Mouse (Mus musculus) layer of hippocampus, adult 8-10 months (tissue): ENCODE measurements at regions not wholly inside any gene's neighbourhood (a gene's known extent, or its start where the extent isn't known, plus 50 kb on each side); places are given as distances from the start of the nearest gene placed in this dataset.
"Not testable (repeated sequence)": the region's sequence is repeated elsewhere in the genome, so short reads cannot be mapped to it uniquely, and the experiment has no call there.

Experiments
- DNase-seq, 2 experiments: peaks; one replicate each; pipeline ENCODE4 v3.0.0; 2022; ENCODE audit warnings: low spot score in 2 of 2

GRCm38 (mm10) chr7:75360874-75361273, 51.8 kb upstream of the Sv2b start:
- peak; percentile 19 to 24 for DNase-seq

GRCm38 (mm10) chr7:75362541-75362940, 53.5 kb upstream of the Sv2b start:
- DNase-seq: no peak

GRCm38 (mm10) chr7:75365480-75365879, 56.4 kb upstream of the Sv2b start:
- DNase-seq: no peak

- DNase-seq: peak; percentile 50 to 90
These were observed 57.3 kb upstream of the Sv2b start for GRCm38 (mm10) chr7:75366285-75366882.

GRCm38 (mm10) chr7:75368315-75368714, 59.3 kb upstream of the Sv2b start:
- no peak for DNase-seq

- DNase-seq: no peak
These were observed 60.3 kb upstream of the Sv2b start for GRCm38 (mm10) chr7:75369366-75369765.

GRCm38 (mm10) chr7:75370595-75371519, 61.8 kb upstream of the Sv2b start:
- DNase-seq: peak; percentile 74 to 85

- DNase-seq: no peak
These were observed 62.4 kb upstream of the Sv2b start for GRCm38 (mm10) chr7:75371520-75371876.

- no peak for DNase-seq
These were observed 62.9 kb upstream of the Sv2b start for GRCm38 (mm10) chr7:75371991-75372390.

GRCm38 (mm10) chr7:75372892-75373444, 63.9 kb upstream of the Sv2b start:
- peak in 1 of 2 experiments; percentile 24 for DNase-seq

- DNase-seq: no peak
These were observed 65.4 kb upstream of the Sv2b start for GRCm38 (mm10) chr7:75374506-75374905.

- no peak for DNase-seq
These were observed 70.5 kb upstream of the Sv2b start for GRCm38 (mm10) chr7:75379595-75379994.

- no peak for DNase-seq
These were observed 70.8 kb upstream of the Akap13 start for GRCm38 (mm10) chr7:75384506-75384911.

- DNase-seq: no peak
These were observed 68.3 kb upstream of the Akap13 start for GRCm38 (mm10) chr7:75387033-75387432.

- DNase-seq: no peak
These were observed 67.4 kb upstream of the Akap13 start for GRCm38 (mm10) chr7:75387821-75388431.

- no peak for DNase-seq
These were observed 65.2 kb upstream of the Akap13 start for GRCm38 (mm10) chr7:75390162-75390561.

GRCm38 (mm10) chr7:75392783-75393182, 62.6 kb upstream of the Akap13 start:
- no peak for DNase-seq

GRCm38 (mm10) chr7:75393466-75393865, 61.9 kb upstream of the Akap13 start:
- no peak for DNase-seq

- DNase-seq: no peak
These were observed 60.3 kb upstream of the Akap13 start for GRCm38 (mm10) chr7:75394866-75395580.

GRCm38 (mm10) chr7:75397559-75397958, 57.8 kb upstream of the Akap13 start:
- DNase-seq: no peak

GRCm38 (mm10) chr7:75398480-75398879, 56.9 kb upstream of the Akap13 start:
- not testable (repeated sequence) for DNase-seq
